In the genomic region with DNA sequence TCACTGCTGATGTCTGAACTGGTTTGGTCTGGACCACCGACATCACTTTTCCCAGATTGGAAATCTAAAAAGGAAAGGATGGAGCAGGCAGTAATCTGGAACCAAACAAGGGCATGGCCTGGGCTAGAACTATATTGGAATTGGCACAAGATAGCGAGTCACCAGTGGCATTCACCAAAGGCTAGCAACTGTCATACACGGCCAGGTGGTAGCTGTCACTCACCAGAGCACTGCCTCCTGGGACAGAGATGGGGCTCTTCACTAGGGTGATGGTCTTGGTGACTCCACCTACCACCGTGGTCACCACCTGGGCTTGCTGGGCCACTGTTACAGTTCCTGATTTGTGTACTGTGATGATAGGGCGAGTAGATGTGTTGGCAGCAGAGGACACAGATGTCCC, we compare ENCODE assay signal across 16 mouse cellular contexts.
"Had no signal": no experiment of that assay in that cellular context is flagged by ENCODE, and none has a peak within 500 bp of the region (broad histone marks: within the 10 kb centered on the region; RNA-seq: fewer than 3 reads in every experiment).

No protein-coding gene starts in this region.

- H3K4me1 ChIP-seq: neural tube, embryonic 13.5 days; neural tube, embryonic 15.5 days; stomach, embryonic 15.5 days had no signal

- H3K4me3 ChIP-seq: neural tube, embryonic 13.5 days; neural tube, embryonic 15.5 days; stomach, embryonic 15.5 days had no signal

- H3K27me3 ChIP-seq: neural tube, embryonic 13.5 days; neural tube, embryonic 15.5 days; stomach, embryonic 15.5 days had no signal

- DNase-seq: retina, postnatal 1 day; right cerebral cortex, adult 18-20 months; right cerebral cortex, postnatal 14 days; right cerebral cortex, postnatal 25 days; right cerebral cortex, postnatal 4 days; spleen, adult 18-20 months; thymus, adult 18-20 months; thymus, adult 2 months; thymus, postnatal 14 days; thymus, postnatal 25 days; thymus, postnatal 36 days; thymus, postnatal 4 days had no signal

- H3K9ac ChIP-seq: neural tube, embryonic 13.5 days; neural tube, embryonic 15.5 days; stomach, embryonic 15.5 days had no signal

- H3K27ac ChIP-seq: neural tube, embryonic 13.5 days; neural tube, embryonic 15.5 days; stomach, embryonic 15.5 days; stomach, postnatal 0 days had no signal
